Mouse (Mus musculus) liver, embryonic 18 days (tissue): ENCODE results near the gene Gm21173. TPM values are rescaled to one million over a fixed set of nuclear protein-coding genes. Genes with fewer than 3 reads are reported as not detected.

Experiments used
- polyA plus RNA-seq: library from polyadenylated mRNA; depleted of rRNA; stranded (reverse); fragments of >200 nt; gene quantifications from 2 replicates; pipeline ENCODE4 v1.2.3, GENCODE M21; 2012; rRNA removed

Gene Gm21173
- polyA plus RNA-seq, result not detected in 2 replicates

DNA sequence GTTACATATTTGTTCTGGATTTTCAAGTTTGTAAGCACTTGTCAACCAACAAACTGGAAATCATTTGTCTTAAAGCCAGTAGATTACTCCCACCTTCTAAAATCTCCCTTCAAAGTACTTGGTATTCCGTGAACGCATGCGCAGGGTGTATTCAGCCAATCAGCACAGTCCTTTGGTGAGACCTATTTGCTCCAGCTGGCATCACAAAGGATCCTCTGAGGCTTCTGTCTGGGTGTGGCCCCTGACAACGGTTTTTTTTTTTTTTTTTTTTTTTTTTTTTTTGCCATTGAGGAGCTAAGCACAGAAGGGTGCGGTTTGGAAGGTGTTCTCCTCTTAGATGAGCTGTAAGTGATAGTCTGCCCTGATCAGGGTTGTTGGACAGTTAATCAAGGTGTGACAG lies at the start of gene Gm21173:
Gene Gm21173 (plus strand): TSS at position 301 of the 400 bp plus-strand sequence.

